Mouse (Mus musculus) cerebellum, adult 9-11 months (tissue): ENCODE results near the gene Fkbp10.

ENCODE experiments used
- DNase-seq: peaks from one replicate; pipeline ENCODE4 v3.0.0; 2022

Fkbp10 gene

DNA sequence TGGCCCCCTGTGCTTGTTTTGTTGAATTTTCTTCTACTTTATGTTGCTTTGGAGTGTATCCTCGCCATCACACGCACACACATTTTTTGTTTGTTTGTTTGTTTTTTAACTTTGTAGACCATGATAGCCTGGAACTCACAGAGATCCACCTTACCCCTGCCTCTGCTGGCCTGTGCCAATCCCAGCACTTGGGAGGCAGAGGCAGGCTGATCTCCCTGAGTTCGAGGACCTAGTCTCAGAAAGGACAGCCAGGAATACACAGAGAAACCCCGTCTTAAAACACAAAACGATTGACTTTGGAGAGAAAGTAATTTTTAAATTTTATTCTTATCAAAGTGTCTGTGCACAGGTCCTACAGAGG lies 57.4 kb downstream of the Fkbp10 start:
- no peak for DNase-seq
